Mouse (Mus musculus) intestine, embryonic 15.5 days (tissue): ENCODE measurements around the gene Sgms1. TPM values are rescaled to one million over a fixed set of nuclear protein-coding genes. Genes with fewer than 3 reads are reported as not detected.
A peak's percentile ranks its signal among the peaks of the same experiment; 100 is the strongest.
"Not testable (repeated sequence)": the region's sequence is repeated elsewhere in the genome, so short reads cannot be mapped to it uniquely, and the experiment has no call there.

Source experiments
- ATAC-seq: fragments of 200-750 bp; cut with Nextera tagmentation; 2 replicates; pipeline ENCODE4 v1.8.0; 2017; ENCODE audit warnings: moderate TSS enrichment, moderate library complexity
- H3K27ac ChIP-seq: fragments of 300-500 bp; sonication (generic); 2 replicates; pipeline ENCODE4 v1.5.1; 2015; ENCODE audit warnings: mild to moderate bottlenecking, inconsistent platforms
- H3K27me3 ChIP-seq: fragments of 300-500 bp; sonication (generic); replicated peaks from 2 replicates; pipeline ENCODE4 v1.6.1; 2015; ENCODE audit warnings: inconsistent platforms
- H3K36me3 ChIP-seq: fragments of 300-500 bp; sonication (generic); 2 replicates; pipeline ENCODE4 v1.6.1; 2015; ENCODE audit warnings: inconsistent platforms
- H3K4me1 ChIP-seq: fragments of 300-500 bp; sonication (generic); replicated peaks from 2 replicates; pipeline ENCODE4 v1.6.1; 2015; ENCODE audit warnings: inconsistent platforms
- H3K4me2 ChIP-seq: fragments of 300-500 bp; sonication (generic); replicated peaks from 2 replicates; pipeline ENCODE4 v1.6.1; 2015; ENCODE audit warnings: mild to moderate bottlenecking, inconsistent platforms
- H3K4me3 ChIP-seq: fragments of 300-500 bp; sonication (generic); replicated peaks from 2 replicates; pipeline ENCODE4 v1.5.1; 2015; ENCODE audit warnings: inconsistent platforms
- H3K9ac ChIP-seq: fragments of 300-500 bp; sonication (generic); 2 replicates; pipeline ENCODE4 v1.6.1; 2015; ENCODE audit warnings: inconsistent platforms
- H3K9me3 ChIP-seq: fragments of 300-500 bp; sonication (generic); 2 replicates; pipeline ENCODE4 v1.6.1; 2016; ENCODE audit warnings: inconsistent platforms
- WGBS: fragments of 180-500 bp; shearing (Covaris S2); methylation state at CpG from one replicate; pipeline ENCODE4 v1.1.7; 2015; 5-methylcytosine and 5-hydroxymethylcytosine counted together
- polyA plus RNA-seq: library from polyadenylated mRNA; unstranded; fragments of >200 nt; fragmentation: Nextera tagmentation; extraction: Ambion mirVana; gene quantifications from 2 replicates; pipeline ENCODE4 v1.2.1, GENCODE M21; 2015

Sgms1 gene
- polyA plus RNA-seq, 1 experiment from 2014 or later = 35.3 TPM

GRCm38 (mm10) chr19:32317347-32317746 lies 72.2 kb downstream of the Sgms1 start:
- H3K4me2 ChIP-seq, H3K4me3 ChIP-seq, H3K27ac ChIP-seq, H3K36me3 ChIP-seq, H3K9me3 ChIP-seq, H3K9ac ChIP-seq, H3K27me3 ChIP-seq, ATAC-seq, H3K4me1 ChIP-seq: not testable (repeated sequence)
- 85% methylated on average over 1 of the region's 1 CpGs for WGBS

GRCm38 (mm10) chr19:32313304-32313703 lies 76.2 kb downstream of the Sgms1 start:
- no peak overlapping the region for H3K27ac ChIP-seq
- 90% methylated on average over 4 of the region's 4 CpGs for WGBS
- no peak overlapping the region for H3K4me2 ChIP-seq
- H3K9ac ChIP-seq = no peak overlapping the region
- H3K36me3 ChIP-seq = no peaks in the 10 kb centered on the region
- no peak for ATAC-seq
- no peaks in the 10 kb centered on the region for H3K4me1 ChIP-seq
- H3K4me3 ChIP-seq = no peak overlapping the region
- H3K27me3 ChIP-seq = no peaks in the 10 kb centered on the region
- H3K9me3 ChIP-seq = no peaks in the 10 kb centered on the region

- Histone ChIP-seq H3K4me3 (no peak overlapping the region), H3K4me2 (no peak overlapping the region), H3K4me1 (no peaks in the 10 kb centered on the region), H3K27me3 (no peaks in the 10 kb centered on the region), H3K9me3 (no peaks in the 10 kb centered on the region), H3K9ac (no peak overlapping the region), H3K36me3 (no peaks in the 10 kb centered on the region), H3K27ac (no peak overlapping the region)
- ATAC-seq = no peak
- WGBS = 95% methylated on average over 5 of the region's 5 CpGs
These were observed 77.8 kb downstream of the Sgms1 start for GRCm38 (mm10) chr19:32311762-32312161.

DNA sequence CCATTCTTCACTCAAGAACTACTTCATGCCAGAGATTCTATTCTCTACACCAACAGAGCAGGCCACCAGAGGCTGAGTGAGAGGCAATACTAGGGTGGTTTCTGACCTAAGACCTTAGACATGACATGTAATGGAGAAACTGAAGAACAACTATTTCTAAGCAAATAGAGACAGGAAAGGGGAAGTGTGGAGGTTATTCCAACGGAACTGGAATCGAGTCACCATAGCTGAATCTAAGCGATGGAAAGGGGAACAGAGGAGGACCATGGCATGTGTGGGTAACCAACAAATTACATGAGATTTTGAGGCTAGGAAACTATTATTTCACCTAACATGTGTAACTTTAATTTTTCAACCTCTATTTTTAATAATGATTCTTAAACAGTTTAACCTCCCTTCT lies 78.5 kb downstream of the Sgms1 start:
- no peak overlapping the region for H3K4me2 ChIP-seq
- H3K36me3 ChIP-seq = no peaks in the 10 kb centered on the region
- no peak overlapping the region for H3K4me3 ChIP-seq
- no peaks in the 10 kb centered on the region for H3K27me3 ChIP-seq
- H3K9ac ChIP-seq = no peak overlapping the region
- WGBS = 92% methylated on average over 3 of the region's 3 CpGs
- no peaks in the 10 kb centered on the region for H3K9me3 ChIP-seq
- H3K4me1 ChIP-seq = no peaks in the 10 kb centered on the region
- no peak overlapping the region for H3K27ac ChIP-seq
- no peak for ATAC-seq

- no peak overlapping the region for H3K4me3 ChIP-seq
- no peak overlapping the region for H3K4me2 ChIP-seq
- no peaks in the 10 kb centered on the region for H3K36me3 ChIP-seq
- H3K27me3 ChIP-seq = no peaks in the 10 kb centered on the region
- no peak overlapping the region for H3K27ac ChIP-seq
- no peaks in the 10 kb centered on the region for H3K9me3 ChIP-seq
- H3K4me1 ChIP-seq = no peaks in the 10 kb centered on the region
- WGBS = 94% methylated on average over 5 of the region's 5 CpGs
- H3K9ac ChIP-seq = no peak overlapping the region
- no peak for ATAC-seq
These were observed 79.0 kb downstream of the Sgms1 start for GRCm38 (mm10) chr19:32310483-32310882.

GRCm38 (mm10) chr19:32309346-32309745 lies 80.2 kb downstream of the Sgms1 start:
- Histone ChIP-seq H3K4me3 (no peak overlapping the region), H3K4me1 (peaks cover 6% of the 10 kb centered on the region; the same call in 1 of the 2 replicates), H3K27ac (no peak overlapping the region), H3K27me3 (no peaks in the 10 kb centered on the region), H3K9ac (no peak overlapping the region), H3K36me3 (no peaks in the 10 kb centered on the region), H3K4me2 (no peak overlapping the region), H3K9me3 (no peaks in the 10 kb centered on the region)
- WGBS = 89% methylated on average over 3 of the region's 3 CpGs
- ATAC-seq = no peak

GRCm38 (mm10) chr19:32308311-32308710 lies 81.2 kb downstream of the Sgms1 start:
- 88% methylated on average over 3 of the region's 3 CpGs for WGBS
- Histone ChIP-seq H3K27me3 (no peaks in the 10 kb centered on the region), H3K36me3 (no peaks in the 10 kb centered on the region)

GRCm38 (mm10) chr19:32304898-32305297 lies 84.6 kb downstream of the Sgms1 start:
- H3K4me2 ChIP-seq = no peak overlapping the region
- no peaks in the 10 kb centered on the region for H3K36me3 ChIP-seq
- no peak overlapping the region for H3K9ac ChIP-seq
- peak; percentile 55 for ATAC-seq
- no peak overlapping the region for H3K4me3 ChIP-seq
- H3K27me3 ChIP-seq = no peaks in the 10 kb centered on the region
- peaks cover 16% of the 10 kb centered on the region for H3K4me1 ChIP-seq
- no peaks in the 10 kb centered on the region for H3K9me3 ChIP-seq
- WGBS = 39% methylated on average over 4 of the region's 4 CpGs
- H3K27ac ChIP-seq = peak overlapping the region; percentile 66

More at GRCm38 (mm10) chr19:32308311-32308710, 81.2 kb downstream of the Sgms1 start:
- Histone ChIP-seq H3K4me1 (peaks cover 10% of the 10 kb centered on the region), H3K4me3 (no peak overlapping the region), H3K9me3 (no peaks in the 10 kb centered on the region), H3K4me2 (no peak overlapping the region), H3K27ac (no peak overlapping the region), H3K9ac (no peak overlapping the region)
- ATAC-seq = no peak

- Histone ChIP-seq H3K9me3 (no peaks in the 10 kb centered on the region), H3K27me3 (no peaks in the 10 kb centered on the region), H3K9ac (no peak overlapping the region), H3K27ac (peak overlapping the region; percentile 69), H3K36me3 (no peaks in the 10 kb centered on the region), H3K4me3 (no peak overlapping the region), H3K4me2 (no peak overlapping the region), H3K4me1 (peaks cover 16% of the 10 kb centered on the region)
- 43% methylated on average over 9 of the region's 9 CpGs for WGBS
- ATAC-seq = peak; percentile 88
These were observed 85.3 kb downstream of the Sgms1 start for GRCm38 (mm10) chr19:32304008-32304873.

DNA sequence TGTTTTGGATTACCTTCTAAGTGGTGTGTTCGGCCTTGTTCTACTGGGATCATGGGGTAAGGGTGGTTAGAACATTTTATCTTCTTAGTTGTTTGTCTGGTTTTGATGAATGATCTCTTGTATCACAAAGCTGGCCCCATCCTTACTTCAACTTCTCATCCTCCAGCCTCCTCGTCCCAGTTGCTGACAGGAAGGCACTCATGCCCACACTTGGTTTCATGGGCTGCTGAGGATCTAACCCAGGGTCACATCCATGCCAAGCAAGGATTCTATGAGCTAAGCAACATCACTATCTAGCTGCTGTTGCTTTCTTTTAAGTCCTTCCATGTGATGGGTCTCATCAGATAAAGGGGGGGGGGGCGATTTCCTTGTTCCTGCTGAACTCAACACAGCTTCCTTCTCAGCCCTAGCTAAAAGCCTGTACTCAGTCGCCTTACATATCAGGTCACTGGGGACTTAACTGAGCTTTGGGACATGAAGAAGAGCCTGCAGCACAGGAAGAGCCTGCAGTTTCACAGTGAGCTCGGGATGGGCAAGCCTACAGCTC lies 86.6 kb downstream of the Sgms1 start:
- no peaks in the 10 kb centered on the region for H3K9me3 ChIP-seq
- H3K36me3 ChIP-seq = no peaks in the 10 kb centered on the region
- no peak overlapping the region for H3K27ac ChIP-seq
- H3K9ac ChIP-seq = no peak overlapping the region
- peaks cover 19% of the 10 kb centered on the region for H3K4me1 ChIP-seq
- 78% methylated on average over 5 of the region's 5 CpGs for WGBS
- H3K4me2 ChIP-seq = no peak overlapping the region
- no peaks in the 10 kb centered on the region for H3K27me3 ChIP-seq
- ATAC-seq = no peak
- no peak overlapping the region for H3K4me3 ChIP-seq

DNA sequence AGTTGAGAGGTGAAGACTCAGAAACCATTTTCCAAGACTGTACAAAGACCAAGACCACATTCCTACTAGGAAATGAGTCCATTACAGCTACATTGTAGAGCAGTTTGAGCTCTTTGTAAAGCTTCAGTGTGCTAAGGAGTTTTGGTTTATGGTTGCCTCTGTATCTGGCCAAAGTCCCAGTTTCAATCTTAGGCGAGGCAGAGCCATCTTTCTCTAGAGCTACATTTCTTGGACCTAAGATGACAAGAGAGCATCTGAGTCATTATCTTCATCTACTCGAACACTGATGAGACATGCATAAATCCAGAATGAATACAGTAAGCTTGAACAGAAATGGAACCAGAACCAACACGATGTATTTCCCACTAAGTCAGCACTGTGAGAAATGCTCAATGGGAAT lies 87.9 kb downstream of the Sgms1 start:
- ATAC-seq = no peak
- H3K9ac ChIP-seq = no peak overlapping the region
- WGBS = 78% methylated on average over 3 of the region's 3 CpGs
- H3K36me3 ChIP-seq = no peaks in the 10 kb centered on the region
- no peaks in the 10 kb centered on the region for H3K9me3 ChIP-seq
- H3K27ac ChIP-seq = no peak overlapping the region
- no peak overlapping the region for H3K4me3 ChIP-seq
- no peaks in the 10 kb centered on the region for H3K27me3 ChIP-seq
- no peak overlapping the region for H3K4me2 ChIP-seq
- peaks cover 19% of the 10 kb centered on the region for H3K4me1 ChIP-seq

GRCm38 (mm10) chr19:32298221-32298620 lies 91.3 kb downstream of the Sgms1 start:
- Histone ChIP-seq H3K9ac (no peak overlapping the region), H3K4me3 (no peak overlapping the region), H3K27ac (no peak overlapping the region), H3K9me3 (no peaks in the 10 kb centered on the region), H3K4me1 (peaks cover 10% of the 10 kb centered on the region; the same call in 1 of the 2 replicates), H3K36me3 (no peaks in the 10 kb centered on the region), H3K4me2 (no peak overlapping the region), H3K27me3 (no peaks in the 10 kb centered on the region)
- WGBS = 67% methylated on average over 7 of the region's 7 CpGs
- peak; percentile 70 for ATAC-seq

- H3K4me1 ChIP-seq = peaks cover 16% of the 10 kb centered on the region
- H3K9ac ChIP-seq = no peak overlapping the region
- no peaks in the 10 kb centered on the region for H3K27me3 ChIP-seq
- no peak overlapping the region for H3K27ac ChIP-seq
- 85% methylated on average over 7 of the region's 7 CpGs for WGBS
- H3K9me3 ChIP-seq = no peaks in the 10 kb centered on the region
- ATAC-seq = no peak
- no peak overlapping the region for H3K4me3 ChIP-seq
- no peak overlapping the region for H3K4me2 ChIP-seq
- no peaks in the 10 kb centered on the region for H3K36me3 ChIP-seq
These were observed 92.7 kb downstream of the Sgms1 start for GRCm38 (mm10) chr19:32296863-32297262.
